Mouse (Mus musculus) liver, embryonic 14.5 days (tissue): Measurements from ENCODE around the gene Nhs.

Experiments
- CTCF ChIP-seq: IDR thresholded peaks from 2 replicates; pipeline ENCODE4 v1.5.1; 2016; ENCODE audit warnings: antibody characterized with exemption, low read depth, control low read depth
- EP300 ChIP-seq: IDR thresholded peaks from 2 replicates; pipeline ENCODE4 v1.6.1; 2016; ENCODE audit warnings: antibody characterized with exemption, low read depth

- TF ChIP-seq CTCF, result no peak
- no peak for TF ChIP-seq EP300
Measured at GRCm38 (mm10) chrX:161963372-161963771, 196.2 kb downstream of the Nhs start.
